Mouse (Mus musculus): Measurements from ENCODE around the gene Gal3st2c.

GRCm38 (mm10) chr1:94020151-94020550 lies 29.8 kb downstream of the Gal3st2c start, which contains the start of gene Neu4:
- no peak for TF ChIP-seq ZNF384 (IDR thresholded peaks at IDR 0.05; ENCODE audit: low read depth, low read length)
- no peak for TF ChIP-seq POLR2AphosphoS2 (IDR thresholded peaks at IDR 0.05; ENCODE audit: low read depth, low read length)
- TF ChIP-seq KAT2A (IDR thresholded peaks at IDR 0.05; ENCODE audit: insufficient replicate concordance, low read length): no peak
- no peak for TF ChIP-seq ZMIZ1 (IDR thresholded peaks at IDR 0.05; ENCODE audit: low read depth, low read length)

All from CH12.LX (cell line).